Mouse (Mus musculus): ENCODE results near the gene Glb1l.

Gene Glb1l

GRCm38 (mm10) chr1:75208967-75209678, 1.5 kb downstream of the Glb1l start:
- DNase-seq (ENCODE audit: extremely low read depth, low read depth): no peak

GRCm38 (mm10) chr1:75201236-75201635, 9.4 kb downstream of the Glb1l start:
- no peak for DNase-seq (ENCODE audit: extremely low read depth, low read depth)

- no peak for DNase-seq (ENCODE audit: extremely low read depth, low read depth)
Measured at GRCm38 (mm10) chr1:75192452-75192851, 18.2 kb downstream of the Glb1l start.

GRCm38 (mm10) chr1:75191622-75192402, 18.8 kb downstream of the Glb1l start, which contains the start of the genes Ankzf1 and Atg9a:
Gene Ankzf1 (plus strand): TSS chr1:75192151.
Gene Atg9a (minus strand): TSS chr1:75192196.
- peak; percentile 97 for DNase-seq (ENCODE audit: extremely low read depth, low read depth)

GRCm38 (mm10) chr1:75191258-75191621, 19.4 kb downstream of the Glb1l start:
- no peak for DNase-seq (ENCODE audit: extremely low read depth, low read depth)

- no peak for DNase-seq (ENCODE audit: extremely low read depth, low read depth)
Measured at GRCm38 (mm10) chr1:75190577-75190976, 20.0 kb downstream of the Glb1l start.

- peak; percentile 92 for DNase-seq (ENCODE audit: extremely low read depth, low read depth)
Measured at GRCm38 (mm10) chr1:75187914-75188483, 22.6 kb downstream of the Glb1l start.

- DNase-seq (ENCODE audit: extremely low read depth, low read depth): no peak
Measured at GRCm38 (mm10) chr1:75187126-75187525, 23.5 kb downstream of the Glb1l start.

- no peak for DNase-seq (ENCODE audit: extremely low read depth, low read depth)
Measured at GRCm38 (mm10) chr1:75185495-75185894, 25.1 kb downstream of the Glb1l start.

- no peak for DNase-seq (ENCODE audit: extremely low read depth, low read depth)
Measured at GRCm38 (mm10) chr1:75182160-75182559, 28.5 kb downstream of the Glb1l start.

GRCm38 (mm10) chr1:75181377-75181870, 29.2 kb downstream of the Glb1l start:
- DNase-seq (ENCODE audit: extremely low read depth, low read depth): no peak

GRCm38 (mm10) chr1:75180741-75181140, 29.9 kb downstream of the Glb1l start:
- DNase-seq (ENCODE audit: extremely low read depth, low read depth): no peak

- DNase-seq (ENCODE audit: extremely low read depth, low read depth): peak; percentile 88
Measured at GRCm38 (mm10) chr1:75180105-75180590, 30.5 kb downstream of the Glb1l start, which contains the start of gene Abcb6. Gene Abcb6 (minus strand): TSS chr1:75180392.

- peak; percentile 87 for DNase-seq (ENCODE audit: extremely low read depth, low read depth)
Measured at GRCm38 (mm10) chr1:75179334-75180104, 31.1 kb downstream of the Glb1l start.

GRCm38 (mm10) chr1:75168472-75169464, 41.8 kb downstream of the Glb1l start, which contains the start of gene Zfand2b:
Gene Zfand2b (plus strand): TSS chr1:75168646.
- DNase-seq (ENCODE audit: extremely low read depth, low read depth): peak; percentile 84

- DNase-seq (ENCODE audit: extremely low read depth, low read depth): no peak
Measured at GRCm38 (mm10) chr1:75168093-75168471, 42.5 kb downstream of the Glb1l start.

GRCm38 (mm10) chr1:75160256-75160617, 50.4 kb downstream of the Glb1l start:
- no peak for DNase-seq (ENCODE audit: extremely low read depth, low read depth)

GRCm38 (mm10) chr1:75159540-75160255, 50.9 kb downstream of the Glb1l start:
- DNase-seq (ENCODE audit: extremely low read depth, low read depth): peak; percentile 36

- no peak for DNase-seq (ENCODE audit: extremely low read depth, low read depth)
Measured at GRCm38 (mm10) chr1:75158990-75159389, 51.6 kb downstream of the Glb1l start.

Data from MEL-GATA-1-ER (cell line).